Mouse (Mus musculus): ENCODE results near the gene Tnk1.
"Not testable (repeated sequence)": the region's sequence is repeated elsewhere in the genome, so short reads cannot be mapped to it uniquely, and the experiment has no call there.

The Tnk1 gene

DNA sequence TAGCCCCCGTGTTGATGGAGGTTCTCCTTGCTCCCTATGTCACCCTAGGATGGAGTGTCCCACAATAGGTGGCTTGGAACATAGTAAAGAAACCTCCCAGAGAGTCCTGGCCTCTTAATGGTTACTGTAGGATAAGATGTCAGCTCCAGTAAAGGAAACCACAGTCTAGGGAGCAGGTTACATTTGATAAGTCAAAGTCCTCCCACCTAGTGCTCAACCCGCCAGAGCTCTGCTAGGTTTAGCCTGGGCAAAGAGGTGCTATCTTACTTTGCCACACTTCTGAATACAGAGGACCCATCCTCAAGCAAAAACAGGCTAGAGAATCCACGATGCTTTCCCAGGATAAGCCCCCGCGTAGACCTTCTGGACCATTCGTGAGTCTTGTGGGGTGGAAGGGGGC lies 20.4 kb upstream of the Tnk1 start:
- DNase-seq (ENCODE audit: low read depth, low spot score): no peak

DNA sequence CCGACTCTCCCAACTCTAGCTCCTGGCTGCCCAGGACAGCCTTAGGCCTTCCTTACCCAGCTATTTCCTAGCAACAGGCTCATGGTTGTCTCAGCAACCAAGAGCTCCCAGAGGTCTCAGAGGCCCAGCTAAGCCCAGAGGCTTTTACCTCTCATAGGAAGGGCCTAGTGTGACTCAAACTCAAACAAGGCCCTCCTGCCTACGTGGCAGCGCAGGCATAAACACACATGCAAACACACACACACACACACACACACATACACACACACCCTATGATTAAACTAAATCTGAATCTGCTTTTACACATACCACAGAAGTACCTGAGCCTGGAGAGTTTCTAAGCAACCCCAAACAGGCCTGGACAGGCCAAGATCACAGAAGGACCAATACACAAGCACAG lies 19.9 kb upstream of the Tnk1 start:
- DNase-seq (ENCODE audit: low read depth, low spot score): no peak

GRCm38 (mm10) chr11:69877878-69878277 lies 19.3 kb upstream of the Tnk1 start, which contains the start of gene Tmem95:
TSS of gene Tmem95 (minus strand) at chr11:69878018.
- no peak for DNase-seq (ENCODE audit: low read depth, low spot score)

DNA sequence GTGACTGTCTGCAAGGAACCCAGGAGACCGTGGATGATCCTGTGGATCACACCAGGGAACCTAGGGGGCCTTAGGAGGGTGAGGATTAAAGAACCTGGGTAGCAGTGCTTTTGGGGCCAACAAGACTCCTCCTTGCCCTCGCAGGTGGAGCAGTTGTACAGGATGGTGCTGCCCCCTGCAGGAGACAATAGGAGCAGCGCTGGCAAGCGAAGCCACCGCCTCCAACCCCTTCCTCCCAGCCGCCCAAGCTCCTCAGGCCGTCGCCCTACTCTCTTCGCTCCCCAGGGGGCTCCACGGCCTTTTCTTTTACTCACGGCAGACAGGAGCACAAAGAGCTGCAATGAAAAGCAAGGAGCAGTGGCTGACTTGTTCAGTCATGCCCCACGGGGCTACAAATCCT lies 18.3 kb upstream of the Tnk1 start:
- DNase-seq (ENCODE audit: low read depth, low spot score): peak; percentile 60

GRCm38 (mm10) chr11:69876186-69876585 lies 17.7 kb upstream of the Tnk1 start:
- DNase-seq (ENCODE audit: low read depth, low spot score): no peak

DNA sequence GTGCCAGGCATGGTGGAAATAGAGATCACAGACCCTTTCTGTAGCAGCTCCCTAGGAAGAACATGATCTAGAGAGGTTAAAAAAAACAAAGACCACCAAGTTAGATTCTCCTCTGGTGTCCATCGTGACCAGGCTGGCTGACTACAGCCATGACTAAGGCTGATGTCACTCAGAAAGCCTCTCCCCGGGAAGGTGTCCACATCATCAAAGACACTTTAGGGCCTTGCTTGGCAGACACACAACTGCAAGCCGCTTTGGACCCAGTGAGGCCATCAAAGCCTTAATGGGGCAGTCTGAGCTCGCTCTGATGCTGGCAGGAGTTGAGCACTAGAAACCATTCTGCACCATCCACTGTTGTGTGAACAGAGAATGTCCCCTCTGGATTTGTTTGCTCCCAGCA lies 13.9 kb upstream of the Tnk1 start:
- DNase-seq (ENCODE audit: low read depth, low spot score): no peak

- DNase-seq (ENCODE audit: low read depth, low spot score): no peak
These were observed 13.3 kb upstream of the Tnk1 start for GRCm38 (mm10) chr11:69871822-69872221.

- DNase-seq (ENCODE audit: low read depth, low spot score): no peak
These were observed 11.9 kb upstream of the Tnk1 start for GRCm38 (mm10) chr11:69870289-69871069.

DNA sequence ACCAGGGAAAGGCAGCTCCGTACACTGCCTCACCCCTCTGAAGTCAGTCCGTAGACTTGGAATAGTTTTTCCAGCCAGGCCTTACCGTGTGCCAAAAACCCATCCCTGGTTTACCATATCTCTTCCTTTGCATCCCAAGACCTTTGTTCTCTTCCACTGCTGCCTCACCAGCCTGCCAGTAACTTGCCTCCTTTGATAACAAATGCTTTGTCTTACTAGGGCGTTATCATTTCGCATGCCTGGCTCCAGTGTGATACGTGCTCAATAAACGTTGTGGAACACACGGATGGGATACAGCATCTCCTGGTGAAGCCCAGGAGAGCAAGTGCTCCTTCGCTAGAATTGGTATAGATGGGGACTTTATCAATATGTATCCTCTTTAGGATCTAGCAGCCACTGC lies 8.8 kb upstream of the Tnk1 start:
- DNase-seq (ENCODE audit: low read depth, low spot score): no peak

GRCm38 (mm10) chr11:69865561-69865960 lies 7.0 kb upstream of the Tnk1 start:
- no peak for DNase-seq (ENCODE audit: low read depth, low spot score)

- no peak for DNase-seq (ENCODE audit: low read depth, low spot score)
These were observed 5.8 kb upstream of the Tnk1 start for GRCm38 (mm10) chr11:69864138-69864860.

- not testable (repeated sequence) for DNase-seq (ENCODE audit: low read depth, low spot score)
These were observed 5.2 kb upstream of the Tnk1 start for GRCm38 (mm10) chr11:69863729-69864128.

DNA sequence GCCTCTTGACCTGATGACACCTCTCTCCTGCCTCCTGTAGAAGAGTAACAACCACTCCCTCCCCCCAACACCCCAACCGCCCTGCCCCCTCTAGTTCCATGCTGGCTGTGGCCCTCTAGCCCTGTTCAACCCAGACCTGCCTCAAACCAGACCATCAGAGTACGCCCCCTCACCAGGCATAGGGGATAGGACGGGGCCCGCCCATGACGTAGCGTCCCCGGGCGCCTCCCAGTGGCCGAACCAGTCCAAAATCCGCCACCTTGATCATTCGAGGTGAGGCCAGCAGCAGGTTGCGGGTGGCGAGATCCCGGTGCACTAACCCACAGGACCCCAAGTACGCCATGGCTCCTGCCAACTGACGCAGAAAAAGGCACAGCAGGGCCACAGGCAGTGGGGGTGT lies 3.2 kb downstream of the Tnk1 start:
- no peak for DNase-seq (ENCODE audit: low read depth, low spot score)

DNA sequence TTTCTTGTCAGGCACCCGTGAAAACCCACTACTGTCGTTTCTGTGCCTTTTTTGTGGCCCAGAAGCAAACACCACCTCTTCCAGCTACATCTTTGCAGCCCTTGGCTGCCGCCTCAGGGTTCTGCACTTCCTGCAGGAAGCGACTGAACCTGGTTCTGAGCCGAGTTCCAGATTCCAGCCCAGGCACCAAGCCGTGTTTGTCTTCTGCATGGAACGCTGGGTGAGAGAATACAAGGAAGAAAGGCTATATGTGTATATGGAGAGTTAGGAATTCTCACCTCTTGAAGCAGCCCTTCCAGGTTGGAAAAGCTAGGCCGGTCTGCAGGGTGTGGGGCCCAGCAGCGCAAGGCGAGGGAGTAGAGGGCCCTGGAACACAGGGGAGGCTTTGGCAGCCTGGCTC lies 3.9 kb downstream of the Tnk1 start:
- DNase-seq (ENCODE audit: low read depth, low spot score): no peak

DNA sequence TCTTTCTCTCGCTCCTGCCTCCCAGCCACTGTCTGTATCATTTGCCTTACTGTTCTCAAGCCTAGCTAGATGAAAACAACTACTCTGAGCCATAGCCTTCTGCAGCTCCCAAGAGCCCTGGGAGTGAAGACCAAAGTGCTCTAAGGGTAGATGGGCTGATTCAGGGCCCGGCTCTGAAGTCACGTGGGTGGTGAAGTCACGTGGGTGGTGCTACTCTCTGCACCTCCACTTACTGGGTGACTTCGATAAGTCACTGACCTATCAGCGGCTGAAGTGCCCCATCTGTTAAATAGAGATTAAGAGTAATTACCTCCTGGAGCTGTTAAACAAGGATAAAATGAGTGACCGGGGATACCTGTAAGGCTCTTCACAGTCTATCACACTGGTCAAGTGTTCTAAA lies 4.5 kb downstream of the Tnk1 start:
- DNase-seq (ENCODE audit: low read depth, low spot score): no peak

DNA sequence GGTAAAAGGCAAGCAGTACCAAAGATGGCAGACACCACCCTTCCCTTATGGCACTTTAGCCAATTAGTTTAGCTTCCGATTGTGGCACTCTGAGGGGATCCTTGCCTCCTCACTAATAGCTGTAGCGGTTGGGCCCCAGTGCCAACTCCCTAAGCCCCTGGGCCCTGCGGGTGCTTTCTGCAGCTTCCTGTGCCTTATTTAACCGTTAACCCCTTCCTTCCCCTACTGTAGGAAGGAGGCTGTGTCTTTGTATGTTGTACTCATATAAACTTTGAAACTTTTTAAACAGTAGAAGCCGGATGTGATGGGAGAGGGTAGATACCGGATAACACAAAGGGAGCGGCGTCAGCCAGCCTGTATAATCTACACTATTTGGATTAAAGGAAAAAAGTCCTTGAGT lies 7.8 kb downstream of the Tnk1 start:
- no peak for DNase-seq (ENCODE audit: low read depth, low spot score)

- no peak for DNase-seq (ENCODE audit: low read depth, low spot score)
These were observed 8.6 kb downstream of the Tnk1 start for GRCm38 (mm10) chr11:69849884-69850283.

- no peak for DNase-seq (ENCODE audit: low read depth, low spot score)
These were observed 9.4 kb downstream of the Tnk1 start for GRCm38 (mm10) chr11:69849128-69849527.

GRCm38 (mm10) chr11:69848021-69848420 lies 10.5 kb downstream of the Tnk1 start:
- no peak for DNase-seq (ENCODE audit: low read depth, low spot score)

GRCm38 (mm10) chr11:69846738-69847688 lies 11.5 kb downstream of the Tnk1 start:
- no peak for DNase-seq (ENCODE audit: low read depth, low spot score)

DNA sequence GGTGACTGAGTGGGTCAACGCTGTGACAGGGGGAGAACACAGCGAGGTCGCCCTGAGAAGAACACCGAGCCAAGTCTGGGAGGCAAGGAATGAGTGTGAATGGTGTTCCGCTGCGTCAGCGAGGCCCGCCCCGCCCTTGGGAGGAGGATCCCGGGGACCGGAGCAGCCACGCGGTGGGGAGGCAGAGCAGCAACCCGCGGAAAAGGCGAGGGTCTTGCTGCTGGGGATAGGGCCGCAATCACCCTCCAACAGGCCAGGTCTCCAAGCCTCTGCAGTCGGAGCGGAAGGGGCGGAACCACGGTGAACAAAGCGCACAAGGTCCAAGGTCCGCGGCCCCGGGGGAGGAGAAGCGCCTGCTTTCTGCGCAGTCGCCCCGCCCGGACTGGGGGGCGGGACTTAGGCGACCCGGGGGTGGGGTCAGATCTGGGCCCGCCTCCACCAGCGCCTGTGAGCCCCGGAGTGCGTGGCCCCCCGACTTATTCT lies 12.3 kb downstream of the Tnk1 start, which contains the start of gene Plscr3:
Gene Plscr3 (plus strand): TSS at position 179 of the 483 bp plus-strand sequence.
- DNase-seq (ENCODE audit: low read depth, low spot score): peak; percentile 65

DNA sequence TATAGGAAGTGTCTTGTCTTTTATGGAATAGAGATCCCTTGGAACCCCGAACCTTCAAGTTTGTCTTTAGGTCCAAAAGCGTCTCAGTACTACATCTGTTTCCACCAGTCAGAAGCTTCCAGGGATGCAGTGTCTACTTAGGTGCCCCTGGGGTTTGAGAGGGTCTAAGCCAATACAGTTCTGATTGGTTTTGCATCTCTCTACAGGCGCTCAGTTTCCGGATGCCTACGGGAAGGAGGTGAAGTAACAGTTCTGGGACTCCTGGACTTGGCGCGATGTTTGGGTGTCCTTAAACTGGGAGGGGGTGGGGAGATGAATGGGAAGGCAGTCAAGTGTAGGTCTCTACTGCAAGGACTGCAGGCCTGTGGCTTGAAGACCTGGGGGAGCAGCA lies 19.8 kb downstream of the Tnk1 start:
- DNase-seq (ENCODE audit: low read depth, low spot score): no peak
